Mouse (Mus musculus): ENCODE measurements around the gene Ermap.

Gene Ermap

DNA sequence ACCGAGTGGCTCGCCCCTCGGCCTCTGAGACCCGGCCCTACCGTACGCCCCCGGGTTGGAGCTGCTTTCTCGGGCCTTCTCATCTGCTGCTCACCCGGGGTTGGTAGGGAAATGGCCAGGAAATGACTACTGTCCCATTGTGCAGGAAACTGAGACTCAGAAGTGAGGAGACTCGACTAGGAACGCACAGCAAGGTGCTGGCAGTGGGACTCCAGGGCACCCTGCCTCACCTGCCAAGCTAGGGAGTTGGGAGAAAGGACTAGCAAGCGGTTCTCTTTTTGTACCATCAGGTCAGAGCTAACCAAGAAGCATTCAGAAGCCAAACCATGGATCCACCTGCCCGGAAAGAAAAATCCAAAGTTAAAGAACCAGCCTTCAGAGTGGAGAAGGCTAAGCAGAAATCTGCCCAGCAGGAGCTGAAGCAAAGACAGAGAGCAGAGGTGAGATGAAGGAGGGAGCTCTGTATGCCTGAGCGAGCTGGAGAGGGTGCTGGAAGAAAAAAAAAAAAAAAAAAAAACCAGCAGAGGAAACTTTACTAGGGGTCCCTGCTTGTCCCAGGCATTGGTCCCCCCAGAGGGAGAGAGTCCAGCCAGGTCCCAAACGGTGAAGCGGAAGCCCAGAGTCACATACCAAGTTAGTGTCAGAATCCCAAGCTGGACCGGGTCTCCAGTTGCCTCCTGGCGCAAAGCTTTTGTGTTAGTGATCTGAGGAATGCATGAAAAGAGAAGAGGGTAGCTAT, 5.9 kb upstream of the Ermap start:
- no peaks in the 10 kb centered on the region for H3K27me3 ChIP-seq (ENCODE audit: control insufficient read depth, insufficient read depth, low read length, poor library complexity, severe bottlenecking)
- DNase-seq (ENCODE audit: low read depth, low spot score) = no peak
- no peaks in the 10 kb centered on the region; the same call in 1 of the 2 replicates for H3K36me3 ChIP-seq (ENCODE audit: control insufficient read depth, insufficient read depth, low read length, poor library complexity, severe bottlenecking)

GRCm38 (mm10) chr4:119194909-119195581, 5.2 kb upstream of the Ermap start, which contains the start of gene Svbp:
Svbp (plus strand) TSS chr4:119195306.
- no peaks in the 10 kb centered on the region; the same call in 1 of the 2 replicates for H3K36me3 ChIP-seq (ENCODE audit: control insufficient read depth, insufficient read depth, low read length, poor library complexity, severe bottlenecking)
- DNase-seq (ENCODE audit: low read depth, low spot score) = peak; percentile 91
- no peaks in the 10 kb centered on the region for H3K27me3 ChIP-seq (ENCODE audit: control insufficient read depth, insufficient read depth, low read length, poor library complexity, severe bottlenecking)

- H3K27me3 ChIP-seq (ENCODE audit: control insufficient read depth, insufficient read depth, low read length, poor library complexity, severe bottlenecking) = no peaks in the 10 kb centered on the region
- DNase-seq (ENCODE audit: low read depth, low spot score) = no peak
- H3K36me3 ChIP-seq (ENCODE audit: control insufficient read depth, insufficient read depth, low read length, poor library complexity, severe bottlenecking) = no peaks in the 10 kb centered on the region
Observed at GRCm38 (mm10) chr4:119192757-119193156, 2.9 kb upstream of the Ermap start.

GRCm38 (mm10) chr4:119191273-119191672, 1.5 kb upstream of the Ermap start:
- DNase-seq (ENCODE audit: low read depth, low spot score) = no peak
- H3K36me3 ChIP-seq (ENCODE audit: control insufficient read depth, insufficient read depth, low read length, poor library complexity, severe bottlenecking) = no peaks in the 10 kb centered on the region
- H3K27me3 ChIP-seq (ENCODE audit: control insufficient read depth, insufficient read depth, low read length, poor library complexity, severe bottlenecking) = no peaks in the 10 kb centered on the region

DNA sequence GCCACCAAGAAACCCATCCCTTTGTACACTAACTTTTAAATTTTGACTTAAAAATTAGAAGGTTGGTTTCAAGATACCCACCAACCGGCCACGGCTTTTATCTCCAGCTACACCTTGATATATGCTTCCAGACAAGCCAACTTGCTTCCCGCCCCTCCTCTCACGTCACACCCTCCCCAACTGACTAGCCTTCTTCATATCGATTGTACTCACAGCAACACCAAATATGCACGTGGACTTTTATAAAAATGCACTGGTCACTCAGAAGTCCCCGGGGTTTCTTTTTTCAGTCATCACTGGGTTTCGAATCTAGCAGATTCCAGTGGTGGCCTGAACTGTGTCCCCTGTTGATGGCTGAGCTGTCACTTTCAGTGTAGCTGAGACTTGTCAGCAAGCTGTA, 807 bp upstream of the Ermap start:
- no peaks in the 10 kb centered on the region for H3K27me3 ChIP-seq (ENCODE audit: control insufficient read depth, insufficient read depth, low read length, poor library complexity, severe bottlenecking)
- no peak for DNase-seq (ENCODE audit: low read depth, low spot score)
- no peaks in the 10 kb centered on the region for H3K36me3 ChIP-seq (ENCODE audit: control insufficient read depth, insufficient read depth, low read length, poor library complexity, severe bottlenecking)

GRCm38 (mm10) chr4:119189392-119189791, 419 bp downstream of the Ermap start:
- no peaks in the 10 kb centered on the region for H3K36me3 ChIP-seq (ENCODE audit: control insufficient read depth, insufficient read depth, low read length, poor library complexity, severe bottlenecking)
- H3K27me3 ChIP-seq (ENCODE audit: control insufficient read depth, insufficient read depth, low read length, poor library complexity, severe bottlenecking) = no peaks in the 10 kb centered on the region
- no peak for DNase-seq (ENCODE audit: low read depth, low spot score)

- no peaks in the 10 kb centered on the region for H3K27me3 ChIP-seq (ENCODE audit: control insufficient read depth, insufficient read depth, low read length, poor library complexity, severe bottlenecking)
- DNase-seq (ENCODE audit: low read depth, low spot score) = peak; percentile 53
- H3K36me3 ChIP-seq (ENCODE audit: control insufficient read depth, insufficient read depth, low read length, poor library complexity, severe bottlenecking) = no peaks in the 10 kb centered on the region
Observed at GRCm38 (mm10) chr4:119188060-119188785, 1.6 kb downstream of the Ermap start.

GRCm38 (mm10) chr4:119185771-119186170, 4.0 kb downstream of the Ermap start:
- Histone ChIP-seq H3K36me3 (ENCODE audit: control insufficient read depth, insufficient read depth, low read length, poor library complexity, severe bottlenecking) (no peaks in the 10 kb centered on the region), H3K27me3 (ENCODE audit: control insufficient read depth, insufficient read depth, low read length, poor library complexity, severe bottlenecking) (no peaks in the 10 kb centered on the region)
- DNase-seq (ENCODE audit: low read depth, low spot score) = no peak

DNA sequence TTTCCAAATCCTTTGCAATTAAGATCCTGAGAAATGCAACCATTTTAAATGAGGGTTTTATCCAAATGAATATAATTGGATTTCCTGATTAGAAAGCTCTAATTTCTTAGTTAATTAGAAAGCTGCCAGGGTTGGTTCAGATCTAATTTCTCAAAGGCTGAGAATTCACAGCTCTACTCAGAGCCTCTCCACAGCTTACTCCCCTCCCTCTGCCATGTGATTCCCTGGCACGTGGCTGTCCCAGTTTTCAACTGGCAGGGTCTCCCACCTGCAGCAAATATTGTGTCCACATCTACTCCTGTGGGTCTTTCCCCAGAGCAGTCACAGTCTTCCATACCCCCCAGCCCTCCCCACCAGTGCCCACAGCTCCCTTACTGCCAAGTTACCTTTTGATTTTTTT, 6.3 kb downstream of the Ermap start:
- no peak for DNase-seq (ENCODE audit: low read depth, low spot score)
- no peaks in the 10 kb centered on the region for H3K27me3 ChIP-seq (ENCODE audit: control insufficient read depth, insufficient read depth, low read length, poor library complexity, severe bottlenecking)
- no peaks in the 10 kb centered on the region for H3K36me3 ChIP-seq (ENCODE audit: control insufficient read depth, insufficient read depth, low read length, poor library complexity, severe bottlenecking)

GRCm38 (mm10) chr4:119181456-119181855, 8.4 kb downstream of the Ermap start:
- Histone ChIP-seq H3K36me3 (ENCODE audit: control insufficient read depth, insufficient read depth, low read length, poor library complexity, severe bottlenecking) (no peaks in the 10 kb centered on the region), H3K27me3 (ENCODE audit: control insufficient read depth, insufficient read depth, low read length, poor library complexity, severe bottlenecking) (no peaks in the 10 kb centered on the region)
- peak; percentile 90 for DNase-seq (ENCODE audit: low read depth, low spot score)

DNA sequence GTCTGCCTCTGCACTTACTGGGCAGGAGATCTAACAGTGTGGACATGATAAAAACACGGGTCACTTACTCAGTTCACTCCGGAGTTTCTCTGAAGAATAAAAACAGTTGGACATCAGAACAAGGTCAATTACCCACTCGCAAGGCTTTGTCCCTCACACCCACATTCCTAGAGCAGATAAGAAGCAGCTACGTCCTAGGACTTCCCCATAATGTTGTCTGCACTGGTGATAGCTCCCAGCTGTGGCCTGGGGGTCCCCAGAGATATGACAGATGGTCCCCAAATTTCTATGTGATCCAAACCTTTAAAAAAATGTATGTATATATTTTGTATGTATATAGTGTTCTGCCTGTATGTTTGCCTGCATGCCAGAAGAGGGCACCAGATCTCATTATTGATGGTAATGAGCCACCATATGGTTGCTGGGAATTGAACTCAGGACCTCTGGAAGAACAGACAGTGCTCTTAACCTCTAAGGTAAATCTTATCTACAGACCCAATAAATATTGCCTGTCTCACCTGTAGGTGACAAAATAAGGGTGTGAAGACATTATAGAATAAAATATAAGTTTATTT, 9.6 kb downstream of the Ermap start:
- DNase-seq (ENCODE audit: low read depth, low spot score) = peak; percentile 33
- H3K36me3 ChIP-seq (ENCODE audit: control insufficient read depth, insufficient read depth, low read length, poor library complexity, severe bottlenecking) = no peaks in the 10 kb centered on the region
- no peaks in the 10 kb centered on the region for H3K27me3 ChIP-seq (ENCODE audit: control insufficient read depth, insufficient read depth, low read length, poor library complexity, severe bottlenecking)

DNA sequence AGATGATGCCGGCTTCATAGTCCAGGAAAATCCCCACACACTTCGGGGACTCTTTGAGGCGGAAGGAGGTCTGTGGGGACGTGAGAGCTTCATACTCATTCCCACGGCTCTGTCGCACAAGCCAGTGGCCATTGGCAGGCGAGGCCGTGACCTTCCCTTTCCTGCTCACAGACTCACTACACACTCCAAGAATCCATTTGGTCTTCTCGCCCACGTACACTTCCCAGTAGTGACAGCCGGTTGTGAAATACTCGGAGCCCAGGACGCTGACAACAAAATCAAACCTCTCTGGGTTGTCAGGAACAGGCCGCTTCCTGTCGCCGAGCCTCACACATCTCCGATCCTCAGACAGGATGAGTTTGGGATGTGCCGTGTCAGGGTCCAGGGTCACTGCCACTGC, 11.5 kb downstream of the Ermap start:
- H3K27me3 ChIP-seq (ENCODE audit: control insufficient read depth, insufficient read depth, low read length, poor library complexity, severe bottlenecking) = no peaks in the 10 kb centered on the region
- no peaks in the 10 kb centered on the region for H3K36me3 ChIP-seq (ENCODE audit: control insufficient read depth, insufficient read depth, low read length, poor library complexity, severe bottlenecking)
- no peak for DNase-seq (ENCODE audit: low read depth, low spot score)

- Histone ChIP-seq H3K36me3 (ENCODE audit: control insufficient read depth, insufficient read depth, low read length, poor library complexity, severe bottlenecking) (no peaks in the 10 kb centered on the region), H3K27me3 (ENCODE audit: control insufficient read depth, insufficient read depth, low read length, poor library complexity, severe bottlenecking) (no peaks in the 10 kb centered on the region)
- no peak for DNase-seq (ENCODE audit: low read depth, low spot score)
Observed at GRCm38 (mm10) chr4:119177702-119178101, 12.1 kb downstream of the Ermap start.

DNA sequence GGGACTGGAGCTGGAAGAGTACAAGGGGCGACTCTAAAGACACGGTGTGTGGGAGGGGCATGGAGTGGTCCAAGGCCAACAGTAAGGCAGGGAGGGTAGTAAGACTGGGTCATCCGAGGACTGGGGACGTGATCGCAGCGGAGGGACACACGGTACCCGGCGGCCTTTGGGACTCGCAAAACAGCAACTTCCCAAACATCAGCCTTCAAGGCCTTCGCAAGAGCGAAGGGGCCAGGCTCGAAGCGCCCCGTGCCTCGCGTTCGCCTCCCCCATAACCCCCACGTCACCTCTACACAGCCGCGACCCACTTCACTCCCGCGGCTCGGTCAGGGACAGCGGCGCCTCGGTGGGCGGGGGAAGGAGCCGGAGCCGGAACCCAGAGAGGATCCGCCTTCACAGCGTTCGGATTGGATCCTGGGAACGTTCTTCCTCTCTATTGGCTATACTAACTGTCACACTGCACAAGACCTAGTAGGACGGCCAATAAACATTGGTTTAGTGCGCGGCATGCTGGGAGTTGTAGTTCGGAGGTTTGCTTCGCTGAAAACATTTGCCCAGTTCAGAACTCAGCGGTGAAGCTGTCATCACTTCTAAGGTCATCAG, 15.9 kb downstream of the Ermap start, which contains the start of gene Zfp691:
TSS of gene Zfp691 (minus strand) at position 345 of the 603 bp plus-strand sequence.
- no peaks in the 10 kb centered on the region; the same call in 1 of the 2 replicates for H3K36me3 ChIP-seq (ENCODE audit: control insufficient read depth, insufficient read depth, low read length, poor library complexity, severe bottlenecking)
- peak; percentile 97 for DNase-seq (ENCODE audit: low read depth, low spot score)
- no peaks in the 10 kb centered on the region for H3K27me3 ChIP-seq (ENCODE audit: control insufficient read depth, insufficient read depth, low read length, poor library complexity, severe bottlenecking)
